Mouse (Mus musculus) macrophage (primary cell): ENCODE data around the gene Olfr531. TPM values are rescaled to one million over a fixed set of nuclear protein-coding genes. Genes with fewer than 3 reads are reported as not detected.

Source experiments
- H3K27ac ChIP-seq: fragments of 350-480 bp; formaldehyde crosslinking; 2 replicates; pipeline ENCODE4 v1.9.0; 2021
- H3K36me3 ChIP-seq: fragments of 350-480 bp; formaldehyde crosslinking; 2 replicates; pipeline ENCODE4 v1.9.0; 2021; ENCODE audit errors: inconsistent target
- H3K4me3 ChIP-seq: fragments of 350-480 bp; formaldehyde crosslinking; 2 replicates; pipeline ENCODE4 v1.9.0; 2021; ENCODE audit errors: inconsistent target
- H3K79me2 ChIP-seq: fragments of 350-480 bp; formaldehyde crosslinking; 2 replicates; pipeline ENCODE4 v1.9.0; 2021; ENCODE audit errors: inconsistent target
- WGBS: methylation state at CpG from one replicate; pipeline ENCODE4 v1.1.7; 2026; ENCODE audit warnings: inconsistent platforms; ENCODE audit not compliant: missing documents; 5-methylcytosine and 5-hydroxymethylcytosine counted together
- polyA plus RNA-seq: library from polyadenylated mRNA; stranded (reverse); fragments of 250-400 nt; gene quantifications from 3 replicates; pipeline ENCODE4 v1.2.4, GENCODE M21; 2018; ENCODE audit warnings: inconsistent platforms
- total RNA-seq, 78 experiments: library from RNA; depleted of rRNA; stranded (reverse); fragments of 250-400 nt; gene quantifications; 1 replicate in 9 of 78; 2 replicates in 24 of 78; 3 replicates in 43 of 78; 4 replicates in 2 of 78; pipeline ENCODE4 v1.2.4; 2018; ENCODE audit warnings: inconsistent platforms in 56 of 78

The Olfr531 gene
- total RNA-seq (2018; cell fraction: chromatin; rRNA removed) = not detected
- total RNA-seq (2018; cell fraction: cytosol; rRNA removed) = not detected
- not detected for total RNA-seq (2018; cell fraction: nucleus; rRNA removed)
- polyA plus RNA-seq = not detected in 3 replicates

DNA sequence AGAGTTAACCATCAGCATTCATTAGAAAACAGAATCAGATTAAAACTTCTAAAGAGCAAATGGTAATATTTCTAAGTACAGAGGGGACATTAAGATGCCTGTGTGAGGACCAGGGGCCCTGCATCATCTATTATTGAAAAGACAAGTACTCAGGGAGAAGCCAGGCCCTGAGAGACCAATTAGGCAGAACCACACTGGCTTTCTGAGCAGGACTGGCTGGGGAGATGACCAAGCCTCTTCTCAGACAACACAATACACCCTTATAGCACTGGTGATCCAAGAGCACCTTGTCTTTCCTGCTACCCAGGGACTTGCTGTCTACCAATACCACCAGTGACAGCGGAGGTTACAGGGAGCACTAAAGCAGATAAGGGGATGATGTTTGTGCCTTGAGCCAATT lies at the start of gene Olfr531:
Olfr531 (minus strand) TSS at position 101 of the 400 bp plus-strand sequence.
- WGBS = 80% methylated on average over 1 of the region's 1 CpGs
- Histone ChIP-seq H3K79me2 (no peaks in the 10 kb centered on the region), H3K4me3 (no peak within 1 kb of the TSS)

DNA sequence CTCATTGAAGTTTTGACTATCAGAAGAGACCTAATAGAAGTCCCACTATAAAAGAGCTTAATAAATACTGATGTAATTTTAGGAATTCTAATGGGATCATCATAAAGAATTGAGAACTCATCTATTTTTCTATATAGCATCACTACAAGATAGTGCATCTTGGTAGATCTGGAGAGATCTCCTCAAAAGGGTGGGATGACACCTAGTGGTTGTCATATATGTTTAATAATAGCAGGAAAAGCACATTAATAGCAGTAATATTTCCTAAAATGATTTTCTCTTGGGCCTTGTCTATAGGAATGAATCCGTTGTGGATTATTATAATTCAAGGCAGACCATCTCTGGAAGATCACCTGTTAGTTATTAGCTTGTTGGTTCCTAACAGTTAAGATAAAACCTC lies 40.4 kb upstream of the Olfr531 start:
- no peak overlapping the region for H3K27ac ChIP-seq
- H3K79me2 ChIP-seq = no peaks in the 10 kb centered on the region
- H3K36me3 ChIP-seq = no peaks in the 10 kb centered on the region
- no peak overlapping the region for H3K4me3 ChIP-seq
- WGBS = 64% methylated on average over 1 of the region's 1 CpGs

More for the DNA sequence above, at the start of gene Olfr531:
- Histone ChIP-seq H3K36me3 (no peaks in the 10 kb centered on the region), H3K27ac (no peak within 1 kb of the TSS)

DNA sequence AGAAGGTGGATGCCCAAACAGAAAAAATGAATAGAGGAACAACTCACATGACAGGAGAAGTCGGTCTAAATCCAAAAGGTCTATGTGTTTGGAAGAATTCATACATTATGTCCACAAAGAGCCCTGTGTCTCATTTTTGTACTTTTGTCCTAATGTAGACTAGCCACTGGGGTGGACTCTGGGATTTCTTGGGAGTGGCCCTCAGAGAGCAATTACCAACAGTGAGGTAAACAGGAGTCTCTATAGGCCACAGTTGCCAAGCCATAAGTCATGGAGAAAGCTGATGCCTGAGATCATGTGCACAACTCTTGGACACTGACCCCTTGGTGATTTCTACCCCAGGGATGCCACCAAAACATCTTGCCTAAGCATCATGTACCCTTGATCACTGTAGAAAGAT lies 18.8 kb upstream of the Olfr531 start, which contains the start of gene Olfr532:
Olfr532 (minus strand) TSS at position 101 of the 400 bp plus-strand sequence.
- no peaks in the 10 kb centered on the region for H3K36me3 ChIP-seq
- no peaks in the 10 kb centered on the region for H3K79me2 ChIP-seq
- WGBS = 93% methylated on average over 1 of the region's 1 CpGs
- H3K27ac ChIP-seq = no peak within 1 kb of the TSS
- no peak within 1 kb of the TSS for H3K4me3 ChIP-seq

DNA sequence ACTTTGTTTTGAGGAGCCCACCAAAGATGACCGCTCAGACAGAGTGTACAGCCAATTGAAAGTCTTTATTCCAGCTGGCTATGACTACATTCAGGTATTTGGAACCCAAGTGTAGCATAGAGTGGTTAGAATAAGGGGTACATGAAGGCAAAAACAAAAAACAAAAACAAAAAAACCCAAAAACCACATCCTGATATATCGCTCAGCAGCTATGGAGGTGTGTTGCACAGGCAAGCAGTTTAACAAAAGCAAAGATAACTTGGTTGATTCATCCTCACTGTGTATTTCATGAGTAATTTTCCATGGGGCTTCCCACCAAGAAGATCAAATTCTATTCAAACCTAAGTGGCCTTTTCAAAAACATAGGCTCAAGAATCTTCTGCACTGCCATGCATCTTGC lies 25.8 kb downstream of the Olfr531 start:
- WGBS = 85% methylated on average over 2 of the region's 2 CpGs
- H3K36me3 ChIP-seq = no peaks in the 10 kb centered on the region
- H3K27ac ChIP-seq = no peak overlapping the region
- H3K4me3 ChIP-seq = no peak overlapping the region
- no peaks in the 10 kb centered on the region for H3K79me2 ChIP-seq

DNA sequence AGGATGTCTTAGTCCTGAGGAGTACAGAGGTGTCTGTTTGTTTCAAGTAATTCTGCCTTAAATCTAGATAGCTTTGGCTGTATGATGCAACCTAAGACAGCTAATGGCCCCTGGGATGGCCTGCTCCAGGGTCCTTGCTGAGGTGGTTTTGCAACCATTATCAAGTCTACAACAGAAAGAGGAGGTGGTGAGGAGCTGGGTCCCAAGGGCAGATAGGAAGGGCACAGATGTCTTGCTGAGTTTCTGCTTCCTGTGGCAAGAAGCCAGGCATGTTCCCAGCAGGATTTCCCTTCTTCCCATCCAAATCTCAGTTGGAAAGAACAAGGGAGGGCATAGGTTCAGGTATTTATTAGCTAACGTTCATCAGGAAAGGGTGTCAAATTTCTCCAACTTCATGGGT lies 26.5 kb downstream of the Olfr531 start, which contains the start of gene Olfr530:
Olfr530 (minus strand) TSS at position 101 of the 400 bp plus-strand sequence.
- H3K4me3 ChIP-seq = no peak within 1 kb of the TSS
- no peaks in the 10 kb centered on the region for H3K79me2 ChIP-seq
- H3K36me3 ChIP-seq = no peaks in the 10 kb centered on the region
- H3K27ac ChIP-seq = no peak within 1 kb of the TSS
- WGBS = 50% methylated on average over 1 of the region's 1 CpGs

DNA sequence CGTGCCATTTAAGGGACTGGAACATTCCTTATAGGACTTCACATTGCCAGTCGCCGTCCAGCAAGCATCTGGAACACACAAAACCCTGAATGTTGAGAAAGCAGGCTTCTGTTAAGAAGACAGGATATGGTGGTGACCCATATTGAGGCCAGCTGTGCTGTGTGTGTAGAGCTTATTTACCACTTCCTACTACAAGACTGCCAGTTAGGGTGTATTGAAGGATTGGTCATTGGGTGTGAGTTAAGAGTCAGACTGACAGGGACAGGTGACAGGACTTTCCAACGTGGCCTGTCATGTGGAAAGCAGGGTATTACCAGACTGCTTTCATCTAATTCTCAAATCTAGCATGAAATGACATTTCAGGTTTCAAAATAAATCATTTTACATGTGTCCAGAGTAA lies 28.4 kb downstream of the Olfr531 start:
- H3K36me3 ChIP-seq = no peaks in the 10 kb centered on the region
- H3K79me2 ChIP-seq = no peaks in the 10 kb centered on the region
- H3K4me3 ChIP-seq = no peak overlapping the region
- no peak overlapping the region for H3K27ac ChIP-seq
- 63% methylated on average over 4 of the region's 4 CpGs for WGBS

DNA sequence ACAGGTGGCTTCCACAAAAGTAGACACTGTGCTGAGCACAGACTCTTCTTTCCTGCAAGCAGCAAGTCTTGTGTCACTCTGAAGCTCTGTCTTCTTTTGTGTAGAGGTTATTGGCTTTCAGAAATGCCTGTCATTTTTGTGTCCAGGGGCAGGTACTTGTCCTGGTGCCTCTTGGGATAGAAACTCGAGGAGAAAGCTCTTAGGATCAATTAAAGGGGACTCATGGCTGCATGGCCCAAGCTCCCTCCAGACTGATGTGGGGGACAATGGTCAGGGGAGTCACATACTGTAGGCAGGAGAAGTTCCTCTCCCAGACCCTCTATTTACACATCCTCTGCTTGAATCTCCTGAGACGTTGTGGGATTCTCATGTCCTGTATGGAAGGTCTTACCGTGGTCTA lies 41.1 kb downstream of the Olfr531 start, which contains the start of gene Olfr60:
Olfr60 (minus strand) TSS at position 101 of the 400 bp plus-strand sequence.
- no peaks in the 10 kb centered on the region for H3K36me3 ChIP-seq
- WGBS = 69% methylated on average over 3 of the region's 3 CpGs
- H3K27ac ChIP-seq = no peak within 1 kb of the TSS
- no peaks in the 10 kb centered on the region for H3K79me2 ChIP-seq
- H3K4me3 ChIP-seq = no peak within 1 kb of the TSS

Other genes starting within 250 kb of the Olfr531 start
- not detected in 3 replicates for gene Sprn, start 248.0 kb downstream of the Olfr531 start, polyA plus RNA-seq
- gene Olfr522, start 238.2 kb downstream of the Olfr531 start, polyA plus RNA-seq = not detected in 3 replicates
- gene Olfr523, start 229.7 kb downstream of the Olfr531 start, polyA plus RNA-seq = not detected in 3 replicates
- not detected in 3 replicates for gene Olfr524, start 197.0 kb downstream of the Olfr531 start, polyA plus RNA-seq
- not detected in 3 replicates for gene Cd163l1, start 184.7 kb downstream of the Olfr531 start, polyA plus RNA-seq
- not detected in 3 replicates for gene 5830411N06Rik, start 155.6 kb downstream of the Olfr531 start, polyA plus RNA-seq
- not detected in 3 replicates for gene Olfr525, start 82.1 kb downstream of the Olfr531 start, polyA plus RNA-seq
- not detected in 3 replicates for gene Olfr527, start 68.9 kb downstream of the Olfr531 start, polyA plus RNA-seq
- gene Olfr60, start 41.2 kb downstream of the Olfr531 start, polyA plus RNA-seq = not detected in 3 replicates
- gene Olfr530, start 26.6 kb downstream of the Olfr531 start, polyA plus RNA-seq = not detected in 3 replicates
- gene Olfr532, start 18.7 kb upstream of the Olfr531 start, polyA plus RNA-seq = not detected in 3 replicates
- not detected in 3 replicates for gene Olfr533, start 60.5 kb upstream of the Olfr531 start, polyA plus RNA-seq
- gene Olfr535, start 81.3 kb upstream of the Olfr531 start, polyA plus RNA-seq = not detected in 3 replicates
- not detected in 3 replicates for gene Olfr536, start 104.5 kb upstream of the Olfr531 start, polyA plus RNA-seq
- gene Olfr538, start 165.0 kb upstream of the Olfr531 start, polyA plus RNA-seq = not detected in 3 replicates
- not detected in 3 replicates for gene Olfr46, start 198.4 kb upstream of the Olfr531 start, polyA plus RNA-seq
- not detected in 3 replicates for gene Olfr61, start 226.1 kb upstream of the Olfr531 start, polyA plus RNA-seq
- gene Olfr53, start 243.5 kb upstream of the Olfr531 start, polyA plus RNA-seq = not detected in 3 replicates